Mouse (Mus musculus) activated CD4-positive, CD25-positive, alpha-beta regulatory T cell, adult 4 months (primary cell): Measurements from ENCODE around the gene Agpat3. TPM values are rescaled to one million over a fixed set of nuclear protein-coding genes. Genes with fewer than 3 reads are reported as not detected.
A peak's percentile ranks its signal among the peaks of the same experiment; 100 is the strongest.

ENCODE experiments used
- ATAC-seq: one replicate; pipeline ENCODE4 v1.8.0; 2017
- polyA plus RNA-seq, 2 experiments: library from polyadenylated mRNA; unstranded; fragments of 100-300 nt; shearing (Covaris generic); gene quantifications; one replicate each; pipeline ENCODE4 v1.2.1; 2017

The Agpat3 gene
- polyA plus RNA-seq: 100 to 1,000 TPM in 1 of 2 experiments, 10 to 100 TPM in 1; 88.9 to 102 TPM

- ATAC-seq: peak; percentile 72
Measured at GRCm38 (mm10) chr10:78351887-78352665, at the start of gene Agpat3. Gene Agpat3 (minus strand): TSS chr10:78352489.

- ATAC-seq: no peak
Measured at GRCm38 (mm10) chr10:78401127-78401526, 48.8 kb upstream of the Agpat3 start.

GRCm38 (mm10) chr10:78399090-78399657 lies 46.9 kb upstream of the Agpat3 start:
- peak; percentile 58 for ATAC-seq

- no peak for ATAC-seq
Measured at GRCm38 (mm10) chr10:78396625-78396885, 44.3 kb upstream of the Agpat3 start.

- ATAC-seq: peak; percentile 58
Measured at GRCm38 (mm10) chr10:78395819-78396624, 43.7 kb upstream of the Agpat3 start.

- no peak for ATAC-seq
Measured at GRCm38 (mm10) chr10:78395377-78395776, 43.1 kb upstream of the Agpat3 start.

- peak; percentile 65 for ATAC-seq
Measured at GRCm38 (mm10) chr10:78392072-78392471, 39.8 kb upstream of the Agpat3 start.

GRCm38 (mm10) chr10:78390982-78391470 lies 38.7 kb upstream of the Agpat3 start:
- no peak for ATAC-seq

GRCm38 (mm10) chr10:78388216-78388980 lies 36.1 kb upstream of the Agpat3 start:
- ATAC-seq: no peak

- ATAC-seq: no peak
Measured at GRCm38 (mm10) chr10:78385520-78385919, 33.2 kb upstream of the Agpat3 start.

- no peak for ATAC-seq
Measured at GRCm38 (mm10) chr10:78383567-78383966, 31.3 kb upstream of the Agpat3 start.

GRCm38 (mm10) chr10:78378516-78378915 lies 26.2 kb upstream of the Agpat3 start:
- no peak for ATAC-seq

- peak; percentile 97 for ATAC-seq
Measured at GRCm38 (mm10) chr10:78372681-78373668, 20.7 kb upstream of the Agpat3 start.

- no peak for ATAC-seq
Measured at GRCm38 (mm10) chr10:78371746-78372145, 19.5 kb upstream of the Agpat3 start.

- ATAC-seq: no peak
Measured at GRCm38 (mm10) chr10:78367586-78367985, 15.3 kb upstream of the Agpat3 start.

GRCm38 (mm10) chr10:78366851-78367312 lies 14.6 kb upstream of the Agpat3 start:
- ATAC-seq: no peak

GRCm38 (mm10) chr10:78366195-78366834 lies 14.0 kb upstream of the Agpat3 start:
- no peak for ATAC-seq

- ATAC-seq: no peak
Measured at GRCm38 (mm10) chr10:78365555-78365954, 13.3 kb upstream of the Agpat3 start.

- no peak for ATAC-seq
Measured at GRCm38 (mm10) chr10:78364106-78364505, 11.8 kb upstream of the Agpat3 start.

- no peak for ATAC-seq
Measured at GRCm38 (mm10) chr10:78363366-78363765, 11.1 kb upstream of the Agpat3 start.

- ATAC-seq: no peak
Measured at GRCm38 (mm10) chr10:78361951-78362350, 9.7 kb upstream of the Agpat3 start.
